Mouse (Mus musculus) adrenal gland, postnatal 14 days (tissue): ENCODE measurements around the gene Ahctf1. TPM values are rescaled to one million over a fixed set of nuclear protein-coding genes. Genes with fewer than 3 reads are reported as not detected.

Experiments used
- DNase-seq: peaks from one replicate; pipeline ENCODE4 v3.0.0; 2021; ENCODE audit warnings: mixed read lengths
- total RNA-seq: library from RNA; stranded (reverse); gene quantifications from 2 replicates; pipeline ENCODE4 v1.2.3, GENCODE M21; 2021

Ahctf1 gene
- total RNA-seq, 1 experiment from 2014 or later = 40.4 TPM

GRCm38 (mm10) chr1:179713367-179713766, 90.1 kb downstream of the Ahctf1 start:
- DNase-seq = no peak

GRCm38 (mm10) chr1:179712658-179713057, 90.8 kb downstream of the Ahctf1 start:
- DNase-seq = no peak

- no peak for DNase-seq
Measured at GRCm38 (mm10) chr1:179710739-179711138, 92.7 kb downstream of the Ahctf1 start.

DNA sequence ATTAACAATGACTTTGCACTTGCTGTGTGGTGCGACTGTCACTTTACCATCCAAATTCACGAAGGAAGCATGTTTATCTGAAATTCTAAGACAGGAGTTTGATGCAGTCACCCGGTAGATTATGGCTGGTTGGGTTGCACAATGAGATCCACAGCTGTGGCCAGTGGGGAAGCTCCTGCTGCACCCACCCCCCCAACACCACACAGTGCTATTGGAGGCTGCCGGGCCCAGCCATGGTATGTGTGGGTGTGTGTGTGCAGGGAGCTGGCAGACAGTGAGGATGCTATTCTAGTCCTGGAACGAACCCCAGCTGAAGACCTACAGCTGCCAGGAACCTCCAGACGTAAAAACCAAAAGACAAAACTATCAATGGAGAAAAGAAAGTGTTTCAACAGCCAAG, 94.1 kb downstream of the Ahctf1 start:
- no peak for DNase-seq

DNA sequence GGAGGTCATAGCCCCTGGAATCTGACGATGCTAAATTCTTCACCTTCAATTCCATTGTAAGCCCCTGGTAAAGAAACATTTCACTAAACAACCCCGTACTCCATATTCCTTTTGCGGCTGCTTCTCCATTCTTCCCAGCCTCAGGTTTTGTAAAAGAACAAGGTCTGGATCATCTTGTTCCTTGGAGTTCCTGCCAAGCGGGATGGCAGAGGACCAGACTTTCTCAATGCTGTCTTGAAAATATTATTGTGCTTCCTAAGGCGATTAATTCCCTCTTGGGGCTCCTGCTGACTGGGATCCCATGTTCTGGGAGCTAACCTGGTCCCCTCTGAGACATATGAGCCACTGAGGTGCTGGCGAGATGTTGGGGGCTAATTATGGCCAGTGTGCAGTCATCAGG, 98.3 kb downstream of the Ahctf1 start:
- DNase-seq = peak; percentile 69

DNA sequence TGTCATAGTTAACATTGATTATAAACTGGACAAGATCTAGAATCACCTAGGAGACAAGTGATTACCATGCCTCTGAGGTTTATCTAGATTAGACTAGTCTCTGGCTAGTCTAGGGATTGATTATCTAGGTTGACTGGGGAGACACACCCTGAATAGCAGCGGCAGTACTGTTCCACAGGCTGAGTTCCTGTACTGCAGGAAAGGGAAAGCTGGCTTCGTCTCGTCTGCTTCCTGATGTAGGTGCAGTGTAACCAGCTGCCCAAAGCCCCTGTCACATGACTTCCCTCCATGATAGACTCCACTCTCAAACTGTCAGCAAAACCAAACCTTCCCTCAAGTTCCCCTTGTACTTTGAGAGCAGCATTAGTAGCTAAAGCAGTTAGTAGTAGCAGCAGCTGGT, 99.3 kb downstream of the Ahctf1 start:
- DNase-seq = no peak

Other genes with a start within 250 kb of the Ahctf1 start
- gene Sccpdh, start 135.5 kb downstream of the Ahctf1 start, total RNA-seq = 29.0 and 33.3 TPM in 2 replicates
- 0.15 TPM in 1 of 2 replicates, not detected in the other for gene Kif28, start 58.4 kb downstream of the Ahctf1 start, total RNA-seq
- gene Gm10518, start 304 bp downstream of the Ahctf1 start, total RNA-seq = not detected in 2 replicates
- 51.2 and 57.6 TPM in 2 replicates for gene Cdc42bpa, start 156.8 kb upstream of the Ahctf1 start, total RNA-seq